Mouse (Mus musculus) C2C12 (cell line): ENCODE measurements around the gene Kcnab2. TPM values are rescaled to one million over a fixed set of nuclear protein-coding genes. Genes with fewer than 3 reads are reported as not detected.

Source experiments
- H3K27me3 ChIP-seq: one replicate; pipeline ENCODE4 v1.6.1; 2011; ENCODE audit not compliant: control insufficient read depth, insufficient read depth, insufficient read length
- H3K36me3 ChIP-seq: one replicate; pipeline ENCODE4 v1.6.1; 2011; ENCODE audit not compliant: control insufficient read depth, insufficient read depth
- H3K4me3 ChIP-seq: one replicate; pipeline ENCODE4 v1.5.1; 2011; ENCODE audit warnings: mild to moderate bottlenecking, control low read depth; ENCODE audit not compliant: poor library complexity, insufficient read depth, severe bottlenecking
- H3K79me2 ChIP-seq: one replicate; pipeline ENCODE4 v1.6.1; 2011; ENCODE audit not compliant: control insufficient read depth, insufficient read depth
- H3K79me3 ChIP-seq: one replicate; pipeline ENCODE4 v1.6.1; 2011; ENCODE audit warnings: low read depth, control low read depth
- H3ac ChIP-seq: one replicate; pipeline ENCODE3; 2011; ENCODE audit warnings: low read depth; ENCODE audit not compliant: control insufficient read depth, insufficient read length
- CEBPB ChIP-seq: IDR thresholded peaks from one replicate; pipeline ENCODE4 v1.6.1; 2011; ENCODE audit warnings: low read depth, mild to moderate bottlenecking, control low read depth, moderate library complexity
- CTCF ChIP-seq: IDR thresholded peaks from one replicate; pipeline ENCODE4 v1.5.1; 2011; ENCODE audit not compliant: control insufficient read depth, insufficient read depth, insufficient read length
- FOSL1 ChIP-seq: IDR thresholded peaks from one replicate; pipeline ENCODE4 v1.8.0; 2011; ENCODE audit warnings: mild to moderate bottlenecking, low read length; ENCODE audit not compliant: poor library complexity, insufficient read depth, severe bottlenecking
- MAX ChIP-seq: IDR thresholded peaks from one replicate; pipeline ENCODE4 v1.6.1; 2011; ENCODE audit warnings: mild to moderate bottlenecking, control low read depth
- MYOD1 ChIP-seq: IDR thresholded peaks from one replicate; pipeline ENCODE4 v1.6.1; 2011; ENCODE audit warnings: low read depth; ENCODE audit not compliant: control insufficient read depth, insufficient read length
- MYOG ChIP-seq: IDR thresholded peaks from one replicate; pipeline ENCODE4 v1.6.1; 2011; ENCODE audit not compliant: control insufficient read depth, insufficient read length; ENCODE audit errors: extremely low read depth
- USF1 ChIP-seq: IDR thresholded peaks from one replicate; pipeline ENCODE4 v1.6.1; 2011; ENCODE audit warnings: low read depth, mild to moderate bottlenecking, control low read depth, moderate library complexity
- polyA plus RNA-seq: library from polyadenylated mRNA; unstranded; fragments of >200 nt; fragmentation: generic; extraction: Trizol; gene quantifications from one replicate; pipeline ENCODE4 v1.2.1, GENCODE M21; 2012; ENCODE audit warnings: missing spikeins

Gene Kcnab2
- polyA plus RNA-seq, 1 experiment = 8.5 TPM

DNA sequence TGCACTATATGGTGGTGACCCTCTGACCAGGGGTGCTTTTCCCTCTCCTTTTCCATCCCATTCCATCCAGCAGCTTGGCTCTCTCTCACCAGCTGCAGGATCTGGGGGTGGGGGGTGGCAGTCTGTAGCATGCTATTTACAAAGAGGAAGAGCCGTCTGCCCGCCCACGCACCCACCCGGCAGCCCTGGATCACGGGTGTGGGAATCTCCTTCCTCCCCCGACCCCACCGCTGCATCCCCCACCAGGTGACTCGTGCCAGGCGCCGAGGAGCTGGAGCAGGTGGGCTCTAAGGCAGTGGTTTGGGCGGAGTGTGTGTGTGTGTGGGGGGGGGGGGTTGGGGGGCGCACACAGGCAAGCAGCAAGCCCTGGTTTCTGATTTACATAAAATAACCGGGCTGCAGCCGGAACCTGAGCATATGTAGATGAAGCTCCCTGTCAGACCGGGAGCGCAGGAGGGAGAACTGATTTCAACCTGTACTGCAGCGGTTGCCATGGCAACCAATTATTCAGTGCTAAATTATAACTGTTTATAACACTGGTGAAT lies 127.8 kb downstream of the Kcnab2 start:
- H3K27me3 ChIP-seq = peaks cover 23% of the 10 kb centered on the region
- TF ChIP-seq MYOG (no peak), MYOD1 (no peak), MAX (no peak), USF1 (no peak), FOSL1 (no peak), CTCF (no peak), CEBPB (no peak)

DNA sequence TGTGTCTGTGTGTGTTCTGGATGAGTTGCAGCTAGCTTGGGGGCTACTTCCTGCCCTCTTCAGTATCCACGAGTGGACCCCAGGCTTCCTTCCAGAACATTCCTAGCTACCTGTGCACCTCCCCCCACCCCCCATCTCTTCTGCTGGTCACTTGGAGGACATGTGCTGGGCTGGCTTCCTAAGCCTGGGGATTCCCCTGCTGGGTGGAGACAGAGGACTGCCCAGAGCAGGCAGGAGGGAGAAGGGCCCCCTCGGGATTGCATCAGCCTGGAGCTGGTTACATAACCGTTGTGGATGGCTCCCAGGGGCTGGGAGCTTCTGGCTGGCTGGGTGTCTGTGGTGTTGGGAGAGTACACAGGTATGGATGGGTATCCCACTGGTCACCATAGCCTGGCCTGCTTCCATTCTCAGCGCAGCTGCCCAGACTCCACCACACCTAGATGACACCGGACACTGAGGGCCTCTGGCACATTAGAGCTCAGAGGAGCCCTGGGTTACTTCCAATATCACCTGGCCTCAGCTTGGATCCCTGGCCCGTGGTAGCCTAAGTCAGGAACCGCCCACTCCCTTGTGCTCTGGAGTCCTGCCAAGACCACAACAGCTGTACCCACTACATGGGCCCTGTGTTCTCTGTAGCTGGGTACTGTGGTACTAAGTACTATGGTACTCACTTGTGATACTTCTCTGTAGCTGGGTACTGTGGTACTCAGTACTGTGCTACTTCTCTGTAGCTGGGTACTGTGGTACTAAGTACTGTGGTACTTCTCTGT lies 132.4 kb downstream of the Kcnab2 start:
- no peaks in the 10 kb centered on the region for H3K79me2 ChIP-seq
- peaks cover 23% of the 10 kb centered on the region for H3K27me3 ChIP-seq
- H3K4me3 ChIP-seq = no peak overlapping the region
- no peaks in the 10 kb centered on the region for H3K79me3 ChIP-seq
- peak; percentile 48 for TF ChIP-seq MYOD1
- TF ChIP-seq FOSL1 = no peak
- no peak for TF ChIP-seq MAX
- TF ChIP-seq CEBPB = peak; percentile 70
- TF ChIP-seq MYOG = no peak
- no peak overlapping the region for H3ac ChIP-seq
- H3K36me3 ChIP-seq = no peaks in the 10 kb centered on the region

More for the DNA sequence above, 127.8 kb downstream of the Kcnab2 start:
- Histone ChIP-seq H3K79me2 (no peaks in the 10 kb centered on the region), H3K36me3 (no peaks in the 10 kb centered on the region), H3ac (no peak overlapping the region), H3K79me3 (no peaks in the 10 kb centered on the region), H3K4me3 (no peak overlapping the region)

DNA sequence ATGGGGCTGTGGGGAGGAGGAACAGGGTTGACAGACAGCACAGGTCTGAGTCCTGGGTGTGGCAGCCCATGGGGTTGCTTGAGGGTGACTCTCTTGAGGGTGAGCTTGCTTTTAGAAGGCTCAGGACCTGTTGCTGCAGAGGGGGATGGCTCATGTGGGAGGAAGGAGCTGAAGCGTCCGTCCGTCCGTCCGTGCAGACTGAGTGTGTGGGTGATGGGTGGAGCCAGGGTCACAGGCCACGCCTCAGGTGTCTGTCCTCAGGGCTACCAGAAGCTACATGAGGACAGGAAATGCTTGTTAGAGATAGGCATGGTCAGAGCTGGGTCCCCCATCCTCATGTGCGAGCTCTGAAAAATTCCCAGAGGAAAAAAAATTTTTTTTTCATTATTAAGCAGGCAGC lies 133.0 kb downstream of the Kcnab2 start:
- no peak overlapping the region for H3ac ChIP-seq
- TF ChIP-seq MYOD1 (no peak), CEBPB (no peak), MYOG (no peak), USF1 (no peak), MAX (no peak), FOSL1 (no peak), CTCF (no peak)
- peaks cover 22% of the 10 kb centered on the region for H3K27me3 ChIP-seq
- H3K4me3 ChIP-seq = no peak overlapping the region
- H3K36me3 ChIP-seq = no peaks in the 10 kb centered on the region
- no peaks in the 10 kb centered on the region for H3K79me3 ChIP-seq
- H3K79me2 ChIP-seq = no peaks in the 10 kb centered on the region

DNA sequence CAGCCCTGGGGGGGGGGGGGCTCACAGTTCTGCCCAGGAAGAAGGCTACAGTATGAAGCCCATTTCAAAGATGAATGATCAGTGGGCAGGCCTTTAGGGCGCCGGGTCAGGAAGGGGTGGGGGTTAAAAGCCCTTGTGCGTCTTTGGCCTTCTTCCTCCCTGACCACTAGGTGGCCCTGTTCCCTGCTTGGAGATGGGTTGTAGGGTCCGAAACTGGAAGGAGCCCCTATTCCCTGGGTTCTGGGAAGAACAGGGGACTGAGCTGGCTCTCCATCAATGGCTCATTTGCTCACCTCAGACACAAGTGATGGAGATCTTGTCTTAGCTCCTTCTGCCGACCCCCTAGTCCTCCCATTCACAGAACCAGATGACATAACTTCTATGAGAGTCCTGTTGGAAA lies 134.4 kb downstream of the Kcnab2 start:
- no peaks in the 10 kb centered on the region for H3K36me3 ChIP-seq
- H3ac ChIP-seq = no peak overlapping the region
- H3K79me3 ChIP-seq = no peaks in the 10 kb centered on the region
- H3K79me2 ChIP-seq = no peaks in the 10 kb centered on the region
- TF ChIP-seq CTCF (peak; percentile 50), MYOG (no peak)
- H3K4me3 ChIP-seq = no peak overlapping the region
- H3K27me3 ChIP-seq = peaks cover 21% of the 10 kb centered on the region

Other genes starting within 250 kb of the Kcnab2 start
- 5.4 TPM for gene Gpr153, start 203.6 kb downstream of the Kcnab2 start, polyA plus RNA-seq
- gene Hes3, start 186.2 kb downstream of the Kcnab2 start, polyA plus RNA-seq = not detected
- gene Icmt, start 180.6 kb downstream of the Kcnab2 start, polyA plus RNA-seq = 34.1 TPM
- gene Rnf207, start 158.9 kb downstream of the Kcnab2 start, polyA plus RNA-seq = 0.23 TPM
- 1,836 TPM for gene Rpl22, start 152.1 kb downstream of the Kcnab2 start, polyA plus RNA-seq
- 0.22 TPM for gene Chd5, start 139.2 kb downstream of the Kcnab2 start, polyA plus RNA-seq
- gene Nphp4, start 1.2 kb downstream of the Kcnab2 start, polyA plus RNA-seq = 2.0 TPM